Mouse (Mus musculus) embryonic fibroblast, embryonic 13.5 days (primary cell): Measurements from ENCODE around the gene Rac2.

Experiments used
- CTCF ChIP-seq: IDR thresholded peaks from 2 replicates; pipeline ENCODE4 v1.5.1; 2011; ENCODE audit warnings: mild to moderate bottlenecking, control low read depth, low read length, moderate library complexity, borderline replicate concordance; ENCODE audit not compliant: insufficient read depth
- POLR2A ChIP-seq: IDR thresholded peaks from 2 replicates; pipeline ENCODE4 v1.6.1; 2011; ENCODE audit warnings: low read depth, mild to moderate bottlenecking, control low read depth, low read length, moderate library complexity

DNA sequence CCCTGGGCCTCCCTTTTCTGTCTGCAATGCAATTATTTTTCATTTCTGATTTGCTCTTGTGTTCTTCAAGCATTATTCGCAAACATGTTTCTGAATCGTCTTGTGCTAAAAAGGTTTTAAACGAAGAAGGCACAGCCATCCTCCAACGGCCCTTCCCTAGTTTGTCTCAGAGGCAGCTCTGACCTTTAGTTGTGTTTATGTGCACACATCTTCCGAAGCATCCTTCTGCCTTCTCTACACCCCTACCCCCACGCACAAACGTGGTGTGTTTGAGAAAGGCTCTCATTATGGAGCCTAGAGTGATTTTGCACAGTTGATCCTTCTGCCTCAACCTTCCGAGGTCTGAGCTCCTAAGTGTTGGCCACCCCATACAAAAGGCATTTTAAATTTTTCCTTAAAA, 23.9 kb downstream of the Rac2 start:
- TF ChIP-seq CTCF (no peak), POLR2A (no peak)
